Comparison of ENCODE assay signal across 9 mouse cellular contexts in genomic region chr9:109875695-109876601, GRCm38 (mm10). TPM values are rescaled to one million over a fixed set of nuclear protein-coding genes. Genes with fewer than 3 reads are reported as not detected.
DNase-seq lines count a peak whose midpoint lies in the region; ATAC-seq lines count a peak whose summit lies in the region.
"Had no signal": no experiment of that assay in that cellular context is flagged by ENCODE, and none has a peak within 500 bp of the region (broad histone marks: within the 10 kb centered on the region; RNA-seq: fewer than 3 reads in every experiment).

No protein-coding gene starts in this region.

- peak overlapping the region; percentile 99 for H3K4me3 ChIP-seq in embryonic facial prominence, embryonic 10.5 days
- H3K4me3 ChIP-seq in neural tube, embryonic 13.5 days: peak overlapping the region; percentile 94

- H3K9ac ChIP-seq in neural tube, embryonic 13.5 days: peak overlapping the region; percentile 93

- peaks cover 37% of the 10 kb centered on the region for H3K36me3 ChIP-seq in embryonic facial prominence, embryonic 10.5 days (replicated peaks)
- H3K36me3 ChIP-seq in neural tube, embryonic 13.5 days: peaks cover 25% of the 10 kb centered on the region

- H3K27me3 ChIP-seq in embryonic facial prominence, embryonic 10.5 days (replicated peaks; ENCODE audit: low read depth, poor library complexity, severe bottlenecking): no peaks in the 10 kb centered on the region
- no peaks in the 10 kb centered on the region for H3K27me3 ChIP-seq in neural tube, embryonic 13.5 days

- DNase-seq in embryonic facial prominence, embryonic 10.5 days (ENCODE audit: low spot score): no peak
- DNase-seq in kidney, postnatal 10 days: peak; percentile 84
- DNase-seq in lung, adult 18-20 months: peak; percentile 62 to 66
- peak; percentile 67 for DNase-seq in urinary bladder, postnatal 25 days (ENCODE audit: low spot score)

- H3K9me3 ChIP-seq in embryonic facial prominence, embryonic 10.5 days: no peaks in the 10 kb centered on the region
- no peaks in the 10 kb centered on the region for H3K9me3 ChIP-seq in neural tube, embryonic 13.5 days

- peaks cover 19% of the 10 kb centered on the region for H3K4me1 ChIP-seq in embryonic facial prominence, embryonic 10.5 days
- peaks cover 20% of the 10 kb centered on the region for H3K4me1 ChIP-seq in neural tube, embryonic 13.5 days (replicated peaks)

- peak overlapping the region; percentile 85 for H3K4me2 ChIP-seq in neural tube, embryonic 13.5 days

- under 1% methylated on average over 76 of the region's 76 CpGs for WGBS in embryonic facial prominence, embryonic 10.5 days
- under 1% methylated on average over 62 of the region's 76 CpGs for WGBS in neural tube, embryonic 13.5 days

- peak; percentile 31 for ATAC-seq in CD4-positive, CD25-positive, alpha-beta regulatory T cell, adult 4 months
- peak; percentile 23 for ATAC-seq in activated CD4-positive, CD25-positive, alpha-beta regulatory T cell, adult 4 months
- ATAC-seq in granulocyte monocyte progenitor cell, adult 5-6 weeks (replicated peaks; ENCODE audit: poor library complexity, severe bottlenecking): peak; percentile 18
- ATAC-seq in neural tube, embryonic 13.5 days (ENCODE audit: low read depth): peak; percentile 73

- H3K27ac ChIP-seq in embryonic facial prominence, embryonic 10.5 days (replicated peaks): peak overlapping the region; percentile 97
- peak overlapping the region; percentile 83 for H3K27ac ChIP-seq in neural tube, embryonic 13.5 days (replicated peaks)

RNA-seq across cellular contexts. Expression of gene Cdc25a, which starts 0.6 kb away (rescaled TPM):
- 1 to 10 TPM; 7.0 to 7.4 TPM for polyA plus RNA-seq in CD4-positive, CD25-positive, alpha-beta regulatory T cell, adult 4 months (2017; shearing (Covaris generic))
- polyA plus RNA-seq in activated CD4-positive, CD25-positive, alpha-beta regulatory T cell, adult 4 months (2017; shearing (Covaris generic)): 1 to 10 TPM; 7.1 to 7.7 TPM
- polyA plus RNA-seq in embryonic facial prominence, embryonic 10.5 days (2016; fragmentation: Nextera tagmentation; extraction: Ambion mirVana): 46.7 and 47.0 TPM in 2 replicates
- 45.1 and 52.5 TPM in 2 replicates for total RNA-seq in granulocyte monocyte progenitor cell, adult 5-6 weeks (2014; fragmentation: Nextera tagmentation)
- 50.6 and 54.4 TPM in 2 replicates for total RNA-seq in granulocyte monocyte progenitor cell, adult 5-6 weeks (2017)
- 16.0 and 17.2 TPM in 2 replicates for polyA plus RNA-seq in neural tube, embryonic 13.5 days (2015; fragmentation: Nextera tagmentation; extraction: Ambion mirVana)

RNA-seq across cellular contexts. Expression of gene Camp, which starts 26.5 kb away (rescaled TPM):
- not detected for polyA plus RNA-seq in CD4-positive, CD25-positive, alpha-beta regulatory T cell, adult 4 months (2017; shearing (Covaris generic))
- not detected for polyA plus RNA-seq in activated CD4-positive, CD25-positive, alpha-beta regulatory T cell, adult 4 months (2017; shearing (Covaris generic))
- 0.20 TPM in 1 of 2 replicates, not detected in the other for polyA plus RNA-seq in embryonic facial prominence, embryonic 10.5 days (2016; fragmentation: Nextera tagmentation; extraction: Ambion mirVana)
- total RNA-seq in granulocyte monocyte progenitor cell, adult 5-6 weeks (2014; fragmentation: Nextera tagmentation): 3.0 and 37.6 TPM in 2 replicates
- total RNA-seq in granulocyte monocyte progenitor cell, adult 5-6 weeks (2017): 99.8 and 173 TPM in 2 replicates
- polyA plus RNA-seq in neural tube, embryonic 13.5 days (2015; fragmentation: Nextera tagmentation; extraction: Ambion mirVana): 1.3 and 2.4 TPM in 2 replicates
- total RNA-seq: gastrocnemius, postnatal 36 days had no signal

RNA-seq across cellular contexts. Expression of gene Nme6, which starts 43.4 kb away (rescaled TPM):
- 10 to 100 TPM in 1 of 2 experiments, 1 to 10 TPM in 1; 8.8 to 15.1 TPM for polyA plus RNA-seq in CD4-positive, CD25-positive, alpha-beta regulatory T cell, adult 4 months (2017; shearing (Covaris generic))
- 1 to 10 TPM; 6.7 to 8.9 TPM for polyA plus RNA-seq in activated CD4-positive, CD25-positive, alpha-beta regulatory T cell, adult 4 months (2017; shearing (Covaris generic))
- polyA plus RNA-seq in embryonic facial prominence, embryonic 10.5 days (2016; fragmentation: Nextera tagmentation; extraction: Ambion mirVana): 107 and 115 TPM in 2 replicates
- 54.0 and 59.5 TPM in 2 replicates for total RNA-seq in granulocyte monocyte progenitor cell, adult 5-6 weeks (2014; fragmentation: Nextera tagmentation)
- 22.1 and 28.4 TPM in 2 replicates for total RNA-seq in granulocyte monocyte progenitor cell, adult 5-6 weeks (2017)
- polyA plus RNA-seq in neural tube, embryonic 13.5 days (2015; fragmentation: Nextera tagmentation; extraction: Ambion mirVana): 56.0 and 58.9 TPM in 2 replicates

RNA-seq across cellular contexts. Expression of gene Map4, which starts 55.3 kb away (rescaled TPM):
- polyA plus RNA-seq in CD4-positive, CD25-positive, alpha-beta regulatory T cell, adult 4 months (2017; shearing (Covaris generic)): 10 to 100 TPM; 36.8 to 41.0 TPM
- 10 to 100 TPM; 40.8 to 42.7 TPM for polyA plus RNA-seq in activated CD4-positive, CD25-positive, alpha-beta regulatory T cell, adult 4 months (2017; shearing (Covaris generic))
- 48.5 and 61.7 TPM in 2 replicates for polyA plus RNA-seq in embryonic facial prominence, embryonic 10.5 days (2016; fragmentation: Nextera tagmentation; extraction: Ambion mirVana)
- 33.3 and 42.6 TPM in 2 replicates for total RNA-seq in granulocyte monocyte progenitor cell, adult 5-6 weeks (2014; fragmentation: Nextera tagmentation)
- total RNA-seq in granulocyte monocyte progenitor cell, adult 5-6 weeks (2017): 17.1 and 22.3 TPM in 2 replicates
- polyA plus RNA-seq in neural tube, embryonic 13.5 days (2015; fragmentation: Nextera tagmentation; extraction: Ambion mirVana): 174 and 176 TPM in 2 replicates

Comparison
In these comparisons a context has a peak if more than half of its experiments do, and no peak if none do; other contexts are left out.
1. ATAC-seq: peak in every context shown above with its lines; median percentile 73 in neural tube, embryonic 13.5 days; 31 in CD4-positive, CD25-positive, alpha-beta regulatory T cell, adult 4 months; 23 in activated CD4-positive, CD25-positive, alpha-beta regulatory T cell, adult 4 months; 18 in granulocyte monocyte progenitor cell, adult 5-6 weeks.